Mouse (Mus musculus) myocyte (in vitro differentiated cells): ENCODE measurements around the gene Ppm1n. TPM values are rescaled to one million over a fixed set of nuclear protein-coding genes. Genes with fewer than 3 reads are reported as not detected.

Experiments used
- H3K27me3 ChIP-seq: one replicate; pipeline ENCODE4 v1.6.1; 2011; ENCODE audit not compliant: control insufficient read depth, insufficient read depth, insufficient read length
- H3K36me3 ChIP-seq: one replicate; pipeline ENCODE4 v1.6.1; 2011; ENCODE audit not compliant: control insufficient read depth, insufficient read depth
- H3K4me2 ChIP-seq: one replicate; pipeline ENCODE4 v1.6.1; 2011; ENCODE audit warnings: low read depth, control low read depth
- H3K4me3 ChIP-seq: one replicate; pipeline ENCODE4 v1.5.1; 2011; ENCODE audit warnings: mild to moderate bottlenecking, control low read depth, moderate library complexity
- H3K79me2 ChIP-seq: one replicate; pipeline ENCODE4 v1.6.1; 2011; ENCODE audit not compliant: control insufficient read depth, insufficient read depth
- H3ac ChIP-seq: one replicate; pipeline ENCODE4 v1.6.1; 2011; ENCODE audit not compliant: control insufficient read depth, insufficient read length
- CEBPB ChIP-seq: IDR thresholded peaks from 2 replicates; pipeline ENCODE4 v1.6.1; 2011; ENCODE audit warnings: mild to moderate bottlenecking, moderate library complexity; ENCODE audit not compliant: poor library complexity, insufficient read depth, severe bottlenecking
- E2F4 ChIP-seq: IDR thresholded peaks from one replicate; pipeline ENCODE4 v1.6.1; 2011; ENCODE audit warnings: mild to moderate bottlenecking, control low read depth, moderate library complexity; ENCODE audit not compliant: insufficient read depth
- MAX ChIP-seq: IDR thresholded peaks from one replicate; pipeline ENCODE4 v1.6.1; 2011; ENCODE audit warnings: low read depth, mild to moderate bottlenecking, control low read depth
- MYOD1 ChIP-seq, 3 experiments: IDR thresholded peaks; one replicate each; pipeline ENCODE4 v1.6.1; 2011; ENCODE audit warnings: control low read depth in 2 of 3, low read depth in 2 of 3, mild to moderate bottlenecking in 2 of 3, moderate library complexity in 1 of 3; ENCODE audit not compliant: insufficient read length in 2 of 3, control insufficient read depth in 1 of 3
- MYOG ChIP-seq, 3 experiments: IDR thresholded peaks; one replicate each; pipeline ENCODE4 v1.6.1; 2011; ENCODE audit warnings: control low read depth in 2 of 3, low read depth in 2 of 3, mild to moderate bottlenecking in 2 of 3; ENCODE audit not compliant: insufficient read length in 2 of 3, control insufficient read depth in 1 of 3, insufficient read depth in 1 of 3
- POLR2A ChIP-seq: IDR thresholded peaks from one replicate; pipeline ENCODE4 v1.6.1; 2011; ENCODE audit warnings: low read depth, mild to moderate bottlenecking, control low read depth, moderate library complexity; ENCODE audit not compliant: insufficient read length
- POLR2AphosphoS2 ChIP-seq: IDR thresholded peaks from one replicate; pipeline ENCODE4 v1.6.1; 2011; ENCODE audit warnings: low read depth, control low read depth; ENCODE audit not compliant: insufficient read length
- REST ChIP-seq: IDR thresholded peaks from one replicate; pipeline ENCODE4 v1.6.1; 2011; ENCODE audit warnings: mild to moderate bottlenecking, control low read depth, moderate library complexity; ENCODE audit not compliant: insufficient read depth, insufficient read length
- SRF ChIP-seq: IDR thresholded peaks from one replicate; pipeline ENCODE4 v1.6.1; 2011; ENCODE audit warnings: low read depth; ENCODE audit not compliant: control insufficient read depth, insufficient read length
- TCF12 ChIP-seq: IDR thresholded peaks from one replicate; pipeline ENCODE4 v1.6.1; 2011; ENCODE audit warnings: mild to moderate bottlenecking, control low read depth; ENCODE audit not compliant: poor library complexity, insufficient read depth, severe bottlenecking
- TCF3 ChIP-seq: IDR thresholded peaks from one replicate; pipeline ENCODE4 v1.6.1; 2011; ENCODE audit warnings: low read depth, control low read depth; ENCODE audit not compliant: insufficient read length
- USF1 ChIP-seq: IDR thresholded peaks from one replicate; pipeline ENCODE4 v1.6.1; 2011; ENCODE audit warnings: low read depth, mild to moderate bottlenecking, control low read depth, moderate library complexity
- polyA plus RNA-seq: library from polyadenylated mRNA; unstranded; fragments of >200 nt; fragmentation: generic; extraction: Trizol; gene quantifications from one replicate; pipeline ENCODE4 v1.2.1, GENCODE M21; 2012; ENCODE audit warnings: missing spikeins

Gene Ppm1n
- polyA plus RNA-seq, 1 experiment: 0.42 TPM

- TF ChIP-seq MYOG (IDR thresholded peaks at IDR 0.05; ENCODE audit: control insufficient read depth in 1 of 3, insufficient read depth in 1 of 3, insufficient read length in 2 of 3, low read depth in 2 of 3): no peak
- no peaks in the 10 kb centered on the region for H3K27me3 ChIP-seq
Observed at GRCm38 (mm10) chr7:19325262-19326199, 45.7 kb upstream of the Ppm1n start.

GRCm38 (mm10) chr7:19324221-19324620 lies 44.4 kb upstream of the Ppm1n start:
- no peaks in the 10 kb centered on the region for H3K27me3 ChIP-seq
- H3K79me2 ChIP-seq: no peaks in the 10 kb centered on the region
- no peaks in the 10 kb centered on the region for H3K36me3 ChIP-seq
- H3K4me2 ChIP-seq: no peak overlapping the region
- H3K4me3 ChIP-seq: no peak overlapping the region
- no peak overlapping the region for H3ac ChIP-seq
- TF ChIP-seq REST (no peak), TCF3 (no peak), MAX (no peak), POLR2AphosphoS2 (no peak), CEBPB (no peak), MYOG (IDR thresholded peaks at IDR 0.05; ENCODE audit: control insufficient read depth in 1 of 3, insufficient read depth in 1 of 3, insufficient read length in 2 of 3, low read depth in 2 of 3) (no peak), TCF12 (no peak), USF1 (no peak), POLR2A (no peak), MYOD1 (IDR thresholded peaks at IDR 0.05; ENCODE audit: control insufficient read depth in 1 of 3, insufficient read length in 2 of 3, low read depth in 2 of 3) (no peak), E2F4 (no peak), SRF (no peak)

More at GRCm38 (mm10) chr7:19325262-19326199, 45.7 kb upstream of the Ppm1n start:
- Histone ChIP-seq H3K36me3 (no peaks in the 10 kb centered on the region), H3K4me2 (peak overlapping the region; percentile 38), H3K4me3 (no peak overlapping the region), H3ac (no peak overlapping the region), H3K79me2 (no peaks in the 10 kb centered on the region)

- Histone ChIP-seq H3K36me3 (no peaks in the 10 kb centered on the region), H3K4me3 (no peak overlapping the region)
- TF ChIP-seq POLR2A: no peak
- TF ChIP-seq E2F4: no peak
- no peak for TF ChIP-seq POLR2AphosphoS2
- TF ChIP-seq SRF: no peak
- no peak for TF ChIP-seq TCF3
- TF ChIP-seq TCF12: no peak
- no peak for TF ChIP-seq MAX
- no peak for TF ChIP-seq USF1
- no peak for TF ChIP-seq MYOD1 (IDR thresholded peaks at IDR 0.05; ENCODE audit: control insufficient read depth in 1 of 3, insufficient read length in 2 of 3, low read depth in 2 of 3)
- TF ChIP-seq MYOG (IDR thresholded peaks at IDR 0.05; ENCODE audit: control insufficient read depth in 1 of 3, insufficient read depth in 1 of 3, insufficient read length in 2 of 3, low read depth in 2 of 3): no peak
- TF ChIP-seq REST: no peak
- TF ChIP-seq CEBPB: no peak
Observed at GRCm38 (mm10) chr7:19322489-19322888, 42.6 kb upstream of the Ppm1n start.

GRCm38 (mm10) chr7:19321464-19321863 lies 41.6 kb upstream of the Ppm1n start:
- no peaks in the 10 kb centered on the region for H3K27me3 ChIP-seq
- no peaks in the 10 kb centered on the region for H3K79me2 ChIP-seq
- H3K36me3 ChIP-seq: no peaks in the 10 kb centered on the region
- H3K4me2 ChIP-seq: no peak overlapping the region
- no peak overlapping the region for H3K4me3 ChIP-seq
- no peak overlapping the region for H3ac ChIP-seq
- no peak for TF ChIP-seq USF1
- TF ChIP-seq E2F4: no peak
- no peak for TF ChIP-seq TCF12
- TF ChIP-seq MYOG (IDR thresholded peaks at IDR 0.05; ENCODE audit: control insufficient read depth in 1 of 3, insufficient read depth in 1 of 3, insufficient read length in 2 of 3, low read depth in 2 of 3): no peak
- no peak for TF ChIP-seq SRF
- TF ChIP-seq CEBPB: no peak
- no peak for TF ChIP-seq MYOD1 (IDR thresholded peaks at IDR 0.05; ENCODE audit: control insufficient read depth in 1 of 3, insufficient read length in 2 of 3, low read depth in 2 of 3)
- TF ChIP-seq REST: no peak
- TF ChIP-seq MAX: no peak
- TF ChIP-seq POLR2AphosphoS2: no peak
- no peak for TF ChIP-seq POLR2A
- TF ChIP-seq TCF3: no peak

More at GRCm38 (mm10) chr7:19322489-19322888, 42.6 kb upstream of the Ppm1n start:
- H3K79me2 ChIP-seq: no peaks in the 10 kb centered on the region
- no peak overlapping the region for H3K4me2 ChIP-seq
- H3ac ChIP-seq: no peak overlapping the region
- H3K27me3 ChIP-seq: no peaks in the 10 kb centered on the region
